Mouse (Mus musculus) midbrain, embryonic 11.5 days (tissue): ENCODE measurements around the gene Gm17190. TPM values are rescaled to one million over a fixed set of nuclear protein-coding genes. Genes with fewer than 3 reads are reported as not detected.

Experiments
- polyA plus RNA-seq: library from polyadenylated mRNA; unstranded; fragments of >200 nt; fragmentation: Nextera tagmentation; extraction: Ambion mirVana; gene quantifications from 2 replicates; pipeline ENCODE4 v1.2.1, GENCODE M21; 2014

Gene Gm17190
- polyA plus RNA-seq, 1 experiment from 2014 or later: not detected

Other genes starting within 250 kb of the Gm17190 start
- 18.5 and 19.9 TPM in 2 replicates for gene Iqgap2, start 190.1 kb upstream of the Gm17190 start, polyA plus RNA-seq
- gene Gm20075, start 678 bp upstream of the Gm17190 start, polyA plus RNA-seq: 41.8 and 43.8 TPM in 2 replicates
- gene Sv2c, start 50.5 kb downstream of the Gm17190 start, polyA plus RNA-seq: 0.95 and 1.1 TPM in 2 replicates